Mouse (Mus musculus): ENCODE measurements around the gene Ercc6. TPM values are rescaled to one million over a fixed set of nuclear protein-coding genes. Genes with fewer than 3 reads are reported as not detected.

Ercc6 gene
- polyA plus RNA-seq, 1 experiment from 2014 or later, result 14.3 TPM

- H3K36me3 ChIP-seq, result peaks cover 4% of the 10 kb centered on the region; the same call in 1 of the 2 replicates
- no peaks in the 10 kb centered on the region for H3K9me3 ChIP-seq
- no peak overlapping the region for H3K4me3 ChIP-seq (replicated peaks)
- no peak overlapping the region for H3K9ac ChIP-seq
- H3K27me3 ChIP-seq (replicated peaks), result no peaks in the 10 kb centered on the region
- H3K4me2 ChIP-seq, result no peak overlapping the region
- WGBS, result 77% methylated on average over 1 of the region's 1 CpGs
- no peak for ATAC-seq (ENCODE audit: insufficient read depth, low FRiP score, low read depth)
- H3K27ac ChIP-seq, result no peak overlapping the region
- H3K4me1 ChIP-seq, result no peaks in the 10 kb centered on the region
These were observed 24.8 kb downstream of the Ercc6 start for GRCm38 (mm10) chr14:32538115-32538514.

- no peaks in the 10 kb centered on the region for H3K36me3 ChIP-seq
- H3K4me1 ChIP-seq, result no peaks in the 10 kb centered on the region
- ATAC-seq (ENCODE audit: insufficient read depth, low FRiP score, low read depth), result no peak
These were observed 29.8 kb downstream of the Ercc6 start for GRCm38 (mm10) chr14:32543075-32543474.

DNA sequence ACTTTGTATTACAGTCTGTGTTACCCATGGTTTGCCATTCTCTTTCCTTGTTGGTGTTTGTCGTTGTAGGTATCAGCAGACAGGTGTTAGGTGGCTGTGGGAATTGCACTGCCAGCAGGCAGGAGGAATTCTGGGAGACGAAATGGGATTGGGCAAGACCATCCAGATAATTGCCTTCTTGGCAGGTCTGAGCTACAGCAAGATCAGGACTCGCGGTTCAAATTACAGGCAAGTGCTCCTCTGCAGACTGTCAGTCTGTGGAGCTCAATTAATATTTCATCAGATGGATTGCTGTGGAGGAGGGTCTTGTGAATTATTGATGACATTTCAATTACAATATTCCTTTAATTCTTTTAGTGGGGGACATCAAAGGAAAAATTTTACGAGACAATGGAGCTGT is 33.4 kb downstream of the Ercc6 start:
- Histone ChIP-seq H3K27me3 (replicated peaks) (no peaks in the 10 kb centered on the region), H3K36me3 (no peaks in the 10 kb centered on the region), H3K4me1 (no peaks in the 10 kb centered on the region), H3K27ac (no peak overlapping the region), H3K9me3 (no peaks in the 10 kb centered on the region), H3K4me2 (no peak overlapping the region), H3K9ac (no peak overlapping the region), H3K4me3 (replicated peaks) (no peak overlapping the region)
- ATAC-seq (ENCODE audit: insufficient read depth, low FRiP score, low read depth), result no peak
- 71% methylated on average over 5 of the region's 5 CpGs for WGBS

More at GRCm38 (mm10) chr14:32543075-32543474, 29.8 kb downstream of the Ercc6 start:
- Histone ChIP-seq H3K4me2 (no peak overlapping the region), H3K4me3 (replicated peaks) (no peak overlapping the region), H3K27me3 (replicated peaks) (no peaks in the 10 kb centered on the region), H3K9ac (no peak overlapping the region), H3K27ac (no peak overlapping the region), H3K9me3 (no peaks in the 10 kb centered on the region)

- no peak for ATAC-seq (ENCODE audit: insufficient read depth, low FRiP score, low read depth)
- Histone ChIP-seq H3K36me3 (no peaks in the 10 kb centered on the region), H3K9ac (no peak overlapping the region), H3K4me3 (replicated peaks) (no peak overlapping the region), H3K27ac (no peak overlapping the region), H3K4me2 (no peak overlapping the region), H3K27me3 (replicated peaks) (no peaks in the 10 kb centered on the region), H3K9me3 (no peaks in the 10 kb centered on the region), H3K4me1 (no peaks in the 10 kb centered on the region)
- WGBS, result 84% methylated on average over 5 of the region's 5 CpGs
These were observed 38.5 kb downstream of the Ercc6 start for GRCm38 (mm10) chr14:32551854-32552253.

DNA sequence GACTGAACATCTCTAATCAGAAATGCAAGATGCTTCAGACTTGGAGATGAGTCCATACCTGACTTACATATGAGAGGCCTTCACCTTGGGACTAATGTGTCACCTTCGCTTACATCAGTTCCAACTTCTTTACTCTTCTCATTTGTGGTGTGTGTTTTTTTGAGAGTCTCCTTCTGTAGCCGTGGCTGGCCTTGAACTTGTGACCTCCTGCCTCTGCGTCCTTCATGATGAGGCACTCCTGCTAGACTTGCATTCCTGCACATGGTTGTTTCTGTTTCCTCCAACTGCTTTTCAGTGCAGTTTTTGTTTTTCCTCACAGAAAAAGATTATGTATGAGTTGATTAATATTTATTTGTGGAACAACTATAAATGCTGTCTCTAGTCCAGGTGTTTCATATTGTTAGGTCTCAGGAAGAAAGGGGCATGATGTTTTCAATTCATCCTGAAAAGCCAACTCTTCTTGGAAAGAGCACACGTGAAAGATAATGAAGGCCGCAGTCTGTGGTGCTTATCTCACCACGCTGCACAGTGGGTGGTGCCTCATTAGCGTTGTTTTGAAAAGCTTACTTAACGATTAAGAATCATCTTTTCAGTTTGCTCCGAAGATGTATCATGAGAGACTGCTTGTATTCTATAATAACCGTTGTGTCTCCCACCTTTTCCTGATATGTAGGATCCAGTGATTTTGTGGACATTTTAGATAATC is 40.0 kb downstream of the Ercc6 start:
- H3K36me3 ChIP-seq, result no peaks in the 10 kb centered on the region
- H3K4me2 ChIP-seq, result no peak overlapping the region
- no peak for ATAC-seq (ENCODE audit: insufficient read depth, low FRiP score, low read depth)
- no peak overlapping the region for H3K9ac ChIP-seq
- no peak overlapping the region for H3K27ac ChIP-seq
- H3K9me3 ChIP-seq, result no peaks in the 10 kb centered on the region
- WGBS, result 77% methylated on average over 10 of the region's 10 CpGs
- H3K4me3 ChIP-seq (replicated peaks), result no peak overlapping the region
- H3K27me3 ChIP-seq (replicated peaks), result no peaks in the 10 kb centered on the region
- no peaks in the 10 kb centered on the region for H3K4me1 ChIP-seq

DNA sequence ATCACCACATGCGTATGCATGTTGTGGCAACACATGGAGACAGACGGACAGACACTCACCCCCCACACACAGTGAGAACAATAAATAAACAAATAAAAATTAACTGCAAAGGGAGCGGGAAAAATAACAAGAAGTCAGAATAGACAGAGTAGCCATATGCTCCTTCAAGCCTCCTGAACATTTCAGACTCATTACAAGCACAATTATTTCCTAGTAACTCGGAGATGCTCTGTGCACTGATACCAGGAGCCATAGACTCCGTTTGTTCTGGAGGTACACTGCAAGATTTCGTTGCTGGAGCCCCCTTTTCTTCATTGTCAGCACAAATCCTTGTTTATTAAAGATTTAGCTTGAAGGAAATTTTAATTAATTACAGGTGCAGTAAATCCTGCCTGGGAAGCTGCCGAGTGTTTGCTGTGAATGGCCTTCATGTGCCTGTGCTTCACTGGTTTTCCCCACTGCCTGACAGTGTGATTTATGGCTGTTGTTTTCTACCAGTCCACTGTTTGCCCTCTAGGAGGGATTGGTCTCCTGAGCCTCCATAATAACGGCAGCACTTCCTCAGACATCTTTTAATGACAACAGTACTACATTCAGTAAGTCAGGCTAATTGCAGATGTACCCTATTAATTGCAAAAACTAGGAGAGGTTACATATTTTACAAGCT is 41.7 kb downstream of the Ercc6 start:
- no peak overlapping the region for H3K9ac ChIP-seq
- H3K4me1 ChIP-seq, result no peaks in the 10 kb centered on the region
- no peaks in the 10 kb centered on the region for H3K9me3 ChIP-seq
- no peak overlapping the region for H3K4me3 ChIP-seq (replicated peaks)
- no peaks in the 10 kb centered on the region for H3K36me3 ChIP-seq
- no peak for ATAC-seq (ENCODE audit: insufficient read depth, low FRiP score, low read depth)
- no peaks in the 10 kb centered on the region for H3K27me3 ChIP-seq (replicated peaks)
- 58% methylated on average over 8 of the region's 8 CpGs for WGBS
- no peak overlapping the region for H3K27ac ChIP-seq
- no peak overlapping the region for H3K4me2 ChIP-seq

GRCm38 (mm10) chr14:32561428-32561827 is 48.1 kb downstream of the Ercc6 start:
- H3K4me1 ChIP-seq, result no peaks in the 10 kb centered on the region
- H3K9me3 ChIP-seq, result no peaks in the 10 kb centered on the region
- H3K27ac ChIP-seq, result no peak overlapping the region
- no peaks in the 10 kb centered on the region for H3K27me3 ChIP-seq (replicated peaks)
- no peak for ATAC-seq (ENCODE audit: insufficient read depth, low FRiP score, low read depth)
- H3K4me2 ChIP-seq, result no peak overlapping the region
- H3K36me3 ChIP-seq, result peaks cover 18% of the 10 kb centered on the region; the same call in 1 of the 2 replicates
- H3K9ac ChIP-seq, result no peak overlapping the region
- WGBS, result 96% methylated on average over 3 of the region's 3 CpGs
- no peak overlapping the region for H3K4me3 ChIP-seq (replicated peaks)

DNA sequence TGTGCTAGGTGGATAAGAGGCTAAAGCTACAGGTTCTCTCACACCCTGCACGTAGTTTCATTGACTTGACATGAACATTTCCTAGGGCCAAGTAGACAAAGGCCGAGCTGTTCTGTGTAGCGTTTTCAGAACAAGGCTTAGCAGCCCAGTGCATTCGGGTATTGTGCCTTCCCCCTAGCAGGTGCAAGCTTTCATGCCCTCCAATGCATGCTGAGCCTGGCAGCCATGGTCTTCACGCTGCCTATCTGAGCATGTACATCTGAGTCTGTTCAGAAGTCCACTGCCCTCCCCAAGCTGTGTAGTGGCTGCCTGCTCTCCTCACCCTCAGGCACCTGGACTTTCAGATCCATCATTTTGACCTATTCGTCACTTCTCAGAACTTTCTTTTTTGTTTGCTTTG is 50.3 kb downstream of the Ercc6 start:
- Histone ChIP-seq H3K9me3 (no peaks in the 10 kb centered on the region), H3K9ac (no peak overlapping the region), H3K27ac (no peak overlapping the region), H3K36me3 (peaks cover 37% of the 10 kb centered on the region), H3K4me1 (no peaks in the 10 kb centered on the region), H3K27me3 (replicated peaks) (no peaks in the 10 kb centered on the region), H3K4me2 (no peak overlapping the region), H3K4me3 (replicated peaks) (no peak overlapping the region)
- ATAC-seq (ENCODE audit: insufficient read depth, low FRiP score, low read depth), result no peak
- 93% methylated on average over 6 of the region's 6 CpGs for WGBS

GRCm38 (mm10) chr14:32572519-32572918 is 59.2 kb downstream of the Ercc6 start:
- Histone ChIP-seq H3K36me3 (peaks cover 31% of the 10 kb centered on the region), H3K4me2 (no peak overlapping the region), H3K9me3 (no peaks in the 10 kb centered on the region), H3K4me1 (no peaks in the 10 kb centered on the region), H3K4me3 (replicated peaks) (no peak overlapping the region), H3K27ac (no peak overlapping the region), H3K27me3 (replicated peaks) (no peaks in the 10 kb centered on the region), H3K9ac (no peak overlapping the region)
- ATAC-seq (ENCODE audit: insufficient read depth, low FRiP score, low read depth), result no peak
- WGBS, result 66% methylated on average over 8 of the region's 8 CpGs

DNA sequence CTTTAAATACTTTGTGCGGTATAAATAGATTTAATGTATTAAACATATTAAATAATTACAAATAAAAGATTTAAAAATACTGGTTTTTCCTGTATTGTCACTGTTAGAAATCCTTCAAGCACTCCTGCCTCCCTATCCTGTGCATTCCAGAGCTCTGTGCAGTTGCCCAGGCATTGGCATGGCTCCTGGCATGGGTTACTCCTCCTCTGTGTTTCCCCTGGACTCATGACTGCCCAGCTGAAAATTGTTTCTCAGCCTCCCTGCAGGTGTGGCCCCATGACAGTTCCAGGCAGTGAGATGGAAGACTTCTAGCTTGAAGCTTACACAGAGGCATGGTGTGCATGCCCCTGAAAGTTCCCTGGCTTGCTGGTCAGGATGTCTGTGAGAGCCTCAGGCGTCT is 65.1 kb downstream of the Ercc6 start:
- ATAC-seq (ENCODE audit: insufficient read depth, low FRiP score, low read depth), result no peak
- Histone ChIP-seq H3K9ac (no peak overlapping the region), H3K9me3 (no peaks in the 10 kb centered on the region), H3K36me3 (peaks cover 21% of the 10 kb centered on the region), H3K4me3 (replicated peaks) (no peak overlapping the region), H3K27ac (no peak overlapping the region), H3K4me1 (no peaks in the 10 kb centered on the region), H3K27me3 (replicated peaks) (no peaks in the 10 kb centered on the region), H3K4me2 (no peak overlapping the region)
- WGBS, result 85% methylated on average over 2 of the region's 2 CpGs

DNA sequence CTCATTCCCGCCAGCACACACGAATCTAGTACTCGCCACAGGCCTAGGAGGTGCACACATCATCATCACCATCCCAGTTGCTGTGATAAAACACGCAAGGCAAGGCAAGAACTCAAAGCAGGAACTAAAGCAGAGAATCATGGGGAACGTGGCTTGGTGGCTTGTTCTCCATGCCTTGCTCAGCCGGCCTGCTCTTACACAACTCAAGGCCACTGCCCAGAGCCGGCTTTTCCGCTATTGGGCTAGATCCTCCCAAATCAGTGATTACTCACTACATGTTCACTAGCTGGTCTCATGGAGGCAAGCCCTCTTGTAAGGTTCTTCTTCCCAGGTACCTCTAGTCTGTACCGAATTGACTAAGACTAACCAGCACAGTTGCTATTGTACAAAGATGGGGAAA is 70.4 kb downstream of the Ercc6 start:
- H3K36me3 ChIP-seq, result 0 out of 2 replicates have a peak, but pooled peaks cover under 1% of the 10 kb centered on the region
- H3K27ac ChIP-seq, result no peak overlapping the region
- H3K4me2 ChIP-seq, result no peak overlapping the region
- no peak overlapping the region for H3K4me3 ChIP-seq (replicated peaks)
- WGBS, result 85% methylated on average over 9 of the region's 9 CpGs
- no peak for ATAC-seq (ENCODE audit: insufficient read depth, low FRiP score, low read depth)
- no peaks in the 10 kb centered on the region for H3K9me3 ChIP-seq
- no peaks in the 10 kb centered on the region; the same call in 1 of the 2 replicates for H3K27me3 ChIP-seq (replicated peaks)
- no peaks in the 10 kb centered on the region for H3K4me1 ChIP-seq
- H3K9ac ChIP-seq, result no peak overlapping the region

DNA sequence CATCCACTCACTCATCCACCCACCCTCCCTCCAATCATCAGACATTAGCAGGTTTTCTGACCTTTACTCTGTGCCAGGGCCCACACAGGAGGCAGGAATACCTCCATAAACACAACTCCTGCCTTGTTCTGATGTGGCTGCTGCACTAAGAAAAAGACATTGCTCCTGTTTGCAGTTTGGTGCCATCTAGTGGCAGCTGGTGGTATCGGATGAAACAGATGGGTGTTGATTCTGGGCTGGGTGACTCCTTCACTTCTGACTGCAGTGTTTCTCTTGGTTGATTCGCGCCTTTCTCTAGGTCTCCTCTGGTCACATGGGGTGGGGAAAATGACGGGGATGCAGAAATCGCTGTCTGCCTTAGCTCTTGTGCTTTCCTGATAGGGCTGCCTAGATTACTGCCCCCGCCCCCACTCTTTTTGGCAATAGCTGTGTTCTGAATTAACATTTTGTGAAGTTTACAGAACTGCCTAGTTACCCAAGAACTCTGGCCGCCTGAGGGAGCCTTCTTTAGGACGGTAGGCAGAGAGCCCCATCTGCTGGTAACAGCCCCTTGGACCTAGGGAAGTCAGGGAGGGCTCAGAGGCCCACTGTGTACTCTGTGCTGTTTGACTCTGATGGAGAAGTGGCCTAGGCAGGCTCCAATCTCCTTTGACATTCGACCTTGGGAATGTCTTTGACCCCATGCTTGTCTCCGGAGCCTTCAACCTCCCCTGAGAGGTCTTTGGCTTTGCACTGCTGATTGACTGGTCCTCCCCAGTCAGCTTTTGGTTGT is 73.9 kb downstream of the Ercc6 start:
- H3K36me3 ChIP-seq, result no peaks in the 10 kb centered on the region
- WGBS, result 12% methylated on average over 10 of the region's 10 CpGs
- no peak overlapping the region for H3K4me2 ChIP-seq
- no peaks in the 10 kb centered on the region for H3K4me1 ChIP-seq
- H3K9ac ChIP-seq, result no peak overlapping the region
- H3K4me3 ChIP-seq (replicated peaks), result no peak overlapping the region
- H3K27ac ChIP-seq, result no peak overlapping the region
- H3K9me3 ChIP-seq, result no peaks in the 10 kb centered on the region
- peaks cover 2% of the 10 kb centered on the region; the same call in 1 of the 2 replicates for H3K27me3 ChIP-seq (replicated peaks)
- ATAC-seq (ENCODE audit: insufficient read depth, low FRiP score, low read depth), result no peak
